Mouse (Mus musculus) CD4-positive helper T cell, adult 2 months (primary cell): ENCODE measurements at regions not wholly inside any gene's neighbourhood (a gene's known extent, or its start where the extent isn't known, plus 50 kb on each side); places are given as distances from the start of the nearest gene placed in this dataset.

Experiments
- DNase-seq: peaks from one replicate; pipeline ENCODE4 v3.0.0-alpha.2; 2012; ENCODE audit warnings: low read depth, missing footprints, low spot score

- DNase-seq: no peak
Observed at GRCm38 (mm10) chr6:141134176-141134575, 114.9 kb upstream of the Pde3a start.

- DNase-seq: no peak
Observed at GRCm38 (mm10) chr6:141136664-141137375, 112.2 kb upstream of the Pde3a start.

- no peak for DNase-seq
Observed at GRCm38 (mm10) chr6:141141016-141141415, 108.1 kb upstream of the Pde3a start.

GRCm38 (mm10) chr6:141148417-141149169, 100.5 kb upstream of the Pde3a start:
- DNase-seq: no peak

- no peak for DNase-seq
Observed at GRCm38 (mm10) chr6:141149170-141149917, 99.7 kb upstream of the Pde3a start.

GRCm38 (mm10) chr6:141159326-141159725, 89.7 kb upstream of the Pde3a start:
- DNase-seq: no peak

GRCm38 (mm10) chr6:141161626-141162233, 87.3 kb upstream of the Pde3a start:
- no peak for DNase-seq

- no peak for DNase-seq
Observed at GRCm38 (mm10) chr6:141167270-141167669, 81.8 kb upstream of the Pde3a start.

- no peak for DNase-seq
Observed at GRCm38 (mm10) chr6:141168356-141168755, 80.7 kb upstream of the Pde3a start.

- DNase-seq: no peak
Observed at GRCm38 (mm10) chr6:141183782-141184181, 65.3 kb upstream of the Pde3a start.

GRCm38 (mm10) chr6:141188036-141188435, 61.0 kb upstream of the Pde3a start:
- DNase-seq: no peak

GRCm38 (mm10) chr6:141189093-141189492, 60.0 kb upstream of the Pde3a start:
- no peak for DNase-seq

- no peak for DNase-seq
Observed at GRCm38 (mm10) chr6:141189701-141190100, 59.4 kb upstream of the Pde3a start.

GRCm38 (mm10) chr6:141190383-141190782, 58.7 kb upstream of the Pde3a start:
- no peak for DNase-seq

- DNase-seq: no peak
Observed at GRCm38 (mm10) chr6:141197501-141197900, 51.6 kb upstream of the Pde3a start.
